Mouse (Mus musculus): ENCODE data around the gene Robo2. TPM values are rescaled to one million over a fixed set of nuclear protein-coding genes. Genes with fewer than 3 reads are reported as not detected.
A peak's percentile ranks its signal among the peaks of the same experiment; 100 is the strongest.

Robo2 gene
- total RNA-seq, 2 experiments from 2014 or later = not detected

- no peak for ATAC-seq (ENCODE audit: poor library complexity, severe bottlenecking)
Measured at GRCm38 (mm10) chr16:73958524-73958846, 453.1 kb downstream of the Robo2 start.

GRCm38 (mm10) chr16:73957675-73958523 lies 453.7 kb downstream of the Robo2 start:
- peak; percentile 65 for ATAC-seq (ENCODE audit: poor library complexity, severe bottlenecking)

- ATAC-seq (ENCODE audit: poor library complexity, severe bottlenecking) = no peak
Measured at GRCm38 (mm10) chr16:73946171-73946570, 465.5 kb downstream of the Robo2 start.

GRCm38 (mm10) chr16:73940211-73940541 lies 471.4 kb downstream of the Robo2 start:
- no peak for ATAC-seq (ENCODE audit: poor library complexity, severe bottlenecking)

- ATAC-seq (ENCODE audit: poor library complexity, severe bottlenecking) = no peak
Measured at GRCm38 (mm10) chr16:73939423-73940210, 472.0 kb downstream of the Robo2 start.

- ATAC-seq (ENCODE audit: poor library complexity, severe bottlenecking) = no peak
Measured at GRCm38 (mm10) chr16:73930323-73930722, 481.3 kb downstream of the Robo2 start.

GRCm38 (mm10) chr16:73927481-73927880 lies 484.1 kb downstream of the Robo2 start:
- no peak for ATAC-seq (ENCODE audit: poor library complexity, severe bottlenecking)

- no peak for ATAC-seq (ENCODE audit: poor library complexity, severe bottlenecking)
Measured at GRCm38 (mm10) chr16:73915425-73915824, 496.2 kb downstream of the Robo2 start.

GRCm38 (mm10) chr16:73914936-73915335 lies 496.7 kb downstream of the Robo2 start:
- ATAC-seq (ENCODE audit: poor library complexity, severe bottlenecking) = no peak

- peak; percentile 64 for ATAC-seq (ENCODE audit: poor library complexity, severe bottlenecking)
Measured at GRCm38 (mm10) chr16:73908504-73908903, 503.1 kb downstream of the Robo2 start.

GRCm38 (mm10) chr16:73896856-73897255 lies 514.8 kb downstream of the Robo2 start:
- ATAC-seq (ENCODE audit: poor library complexity, severe bottlenecking) = no peak

- no peak for ATAC-seq (ENCODE audit: poor library complexity, severe bottlenecking)
Measured at GRCm38 (mm10) chr16:73881911-73882310, 529.7 kb downstream of the Robo2 start.

- no peak for ATAC-seq (ENCODE audit: poor library complexity, severe bottlenecking)
Measured at GRCm38 (mm10) chr16:73877973-73878372, 533.7 kb downstream of the Robo2 start.

- peak; percentile 95 for ATAC-seq (ENCODE audit: poor library complexity, severe bottlenecking)
Measured at GRCm38 (mm10) chr16:73874991-73875390, 536.6 kb downstream of the Robo2 start.

- no peak for ATAC-seq (ENCODE audit: poor library complexity, severe bottlenecking)
Measured at GRCm38 (mm10) chr16:73873828-73874558, 537.6 kb downstream of the Robo2 start.

GRCm38 (mm10) chr16:73870296-73870695 lies 541.3 kb downstream of the Robo2 start:
- ATAC-seq (ENCODE audit: poor library complexity, severe bottlenecking) = no peak

GRCm38 (mm10) chr16:73869527-73870212 lies 542.0 kb downstream of the Robo2 start:
- ATAC-seq (ENCODE audit: poor library complexity, severe bottlenecking) = no peak

- no peak for ATAC-seq (ENCODE audit: poor library complexity, severe bottlenecking)
Measured at GRCm38 (mm10) chr16:73864625-73865024, 547.0 kb downstream of the Robo2 start.

- no peak for ATAC-seq (ENCODE audit: poor library complexity, severe bottlenecking)
Measured at GRCm38 (mm10) chr16:73863748-73864147, 547.9 kb downstream of the Robo2 start.

GRCm38 (mm10) chr16:73858717-73859116 lies 552.9 kb downstream of the Robo2 start:
- ATAC-seq (ENCODE audit: poor library complexity, severe bottlenecking) = no peak

GRCm38 (mm10) chr16:73855821-73856220 lies 555.8 kb downstream of the Robo2 start:
- ATAC-seq (ENCODE audit: poor library complexity, severe bottlenecking) = no peak
